Mouse (Mus musculus): ENCODE measurements around the gene Asxl1.

Asxl1 gene

GRCm38 (mm10) chr2:153408971-153409370 lies 63.3 kb downstream of the Asxl1 start:
- DNase-seq (ENCODE audit: extremely low read depth, low read depth) = no peak

GRCm38 (mm10) chr2:153411557-153411956 lies 65.9 kb downstream of the Asxl1 start:
- no peak for DNase-seq (ENCODE audit: extremely low read depth, low read depth)

GRCm38 (mm10) chr2:153412563-153412962 lies 66.9 kb downstream of the Asxl1 start:
- DNase-seq (ENCODE audit: extremely low read depth, low read depth) = no peak

GRCm38 (mm10) chr2:153414607-153415006 lies 69.0 kb downstream of the Asxl1 start:
- DNase-seq (ENCODE audit: extremely low read depth, low read depth) = no peak

DNA sequence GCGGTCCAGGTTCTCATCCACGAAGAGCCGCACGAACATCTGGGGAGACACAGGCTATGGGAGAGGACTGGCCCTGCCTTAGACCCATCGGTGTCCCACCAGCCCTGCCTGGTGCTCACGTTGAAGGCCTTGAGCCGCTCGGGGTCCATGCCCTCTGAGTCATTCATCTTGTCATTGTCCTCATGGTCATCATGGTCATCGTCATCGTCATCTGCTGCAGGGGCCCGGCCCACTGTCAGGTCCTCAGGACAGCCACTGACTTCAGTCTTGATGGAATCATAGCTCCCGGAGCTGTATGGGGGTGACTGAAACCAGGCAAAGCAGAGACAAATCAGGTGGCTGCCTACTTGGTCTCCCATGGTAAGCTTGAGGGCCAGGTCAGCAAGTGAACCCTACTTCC lies 72.2 kb downstream of the Asxl1 start:
- no peak for DNase-seq (ENCODE audit: extremely low read depth, low read depth)

GRCm38 (mm10) chr2:153418381-153418780 lies 72.8 kb downstream of the Asxl1 start:
- DNase-seq (ENCODE audit: extremely low read depth, low read depth) = no peak

DNA sequence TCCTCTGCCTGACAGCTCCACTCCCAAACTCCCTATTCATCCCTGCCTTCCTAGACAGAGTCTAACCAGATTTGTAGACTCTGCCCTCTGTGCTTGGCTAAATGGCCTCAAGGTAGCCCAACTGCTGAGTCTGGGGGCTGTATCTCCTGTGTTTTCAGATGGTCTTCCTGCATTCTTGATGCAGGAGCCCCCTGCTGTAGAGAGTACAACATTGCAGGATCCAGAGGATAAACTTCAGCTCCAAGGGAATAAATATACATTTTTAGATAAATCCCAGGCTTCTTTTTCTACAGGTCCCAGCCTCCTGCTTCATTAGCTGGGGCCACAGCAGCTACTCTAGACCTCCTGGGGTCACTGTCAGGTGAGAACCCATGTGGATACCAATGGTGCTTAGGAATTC lies 75.6 kb downstream of the Asxl1 start:
- DNase-seq (ENCODE audit: extremely low read depth, low read depth) = no peak

- no peak for DNase-seq (ENCODE audit: extremely low read depth, low read depth)
Measured at GRCm38 (mm10) chr2:153422051-153422450, 76.4 kb downstream of the Asxl1 start.

DNA sequence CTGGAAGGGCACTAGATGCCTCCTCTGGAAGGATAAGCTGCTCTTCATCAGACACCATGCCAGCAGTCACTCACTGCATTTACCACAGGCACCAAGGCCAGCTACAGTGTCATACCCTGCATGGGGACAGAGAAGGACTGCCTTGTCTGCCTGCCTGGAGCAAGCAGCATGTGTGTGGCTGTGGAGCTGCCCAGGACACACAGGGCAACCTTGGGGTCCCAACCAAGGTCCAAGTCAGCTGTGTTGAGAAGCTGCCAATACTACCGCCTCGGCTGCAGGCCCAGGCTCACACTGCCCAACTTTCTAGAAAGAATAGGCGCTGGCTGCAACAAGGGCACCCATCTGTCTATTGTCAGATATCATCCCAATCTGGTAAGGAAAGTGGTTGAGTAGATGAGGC lies 77.5 kb downstream of the Asxl1 start:
- DNase-seq (ENCODE audit: extremely low read depth, low read depth) = no peak

DNA sequence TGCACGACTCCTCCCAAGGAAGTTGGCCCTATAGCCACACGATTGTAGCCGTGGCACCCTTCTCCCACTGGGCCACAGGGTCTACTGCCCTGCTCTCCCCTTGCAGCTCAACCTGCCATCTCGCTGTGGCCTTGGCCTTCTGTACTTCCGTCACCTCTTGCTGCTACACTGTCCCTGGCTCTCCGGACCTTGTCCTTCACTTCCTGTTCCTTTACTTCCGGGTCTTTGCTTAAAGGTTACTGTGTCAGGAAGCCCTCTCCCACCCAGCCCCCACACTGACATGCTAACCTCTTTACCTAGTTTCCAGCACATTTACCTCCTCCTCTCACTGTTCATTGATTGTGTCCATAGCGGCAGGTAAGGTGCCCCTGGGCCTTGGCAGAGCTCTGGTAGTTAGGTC lies 78.9 kb downstream of the Asxl1 start:
- no peak for DNase-seq (ENCODE audit: extremely low read depth, low read depth)

- no peak for DNase-seq (ENCODE audit: extremely low read depth, low read depth)
Measured at GRCm38 (mm10) chr2:153425124-153425844, 79.7 kb downstream of the Asxl1 start.

GRCm38 (mm10) chr2:153425998-153426670 lies 80.5 kb downstream of the Asxl1 start:
- DNase-seq (ENCODE audit: extremely low read depth, low read depth) = no peak

DNA sequence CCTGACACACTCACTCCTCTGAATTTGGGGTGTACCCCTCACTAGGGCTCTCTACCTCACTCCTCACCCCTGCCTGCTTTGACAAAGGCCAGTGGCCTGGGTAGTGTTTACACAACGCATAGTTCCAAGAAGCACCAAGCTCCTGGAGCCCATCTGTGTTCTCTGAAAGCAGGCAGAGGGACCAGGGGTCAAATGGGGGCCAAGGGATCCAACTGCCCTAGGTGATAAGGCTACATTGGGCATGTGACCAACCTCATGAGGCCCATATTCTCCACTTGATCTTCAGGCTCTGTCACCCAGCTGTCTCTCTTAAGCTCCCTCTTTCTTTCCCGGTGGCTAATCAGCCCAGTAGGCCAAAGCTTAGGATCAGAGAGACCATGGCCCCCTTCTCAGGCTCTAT lies 81.3 kb downstream of the Asxl1 start:
- no peak for DNase-seq (ENCODE audit: extremely low read depth, low read depth)

- no peak for DNase-seq (ENCODE audit: extremely low read depth, low read depth)
Measured at GRCm38 (mm10) chr2:153428485-153428884, 82.9 kb downstream of the Asxl1 start.

- no peak for DNase-seq (ENCODE audit: extremely low read depth, low read depth)
Measured at GRCm38 (mm10) chr2:153430571-153430970, 84.9 kb downstream of the Asxl1 start.

- no peak for DNase-seq (ENCODE audit: extremely low read depth, low read depth)
Measured at GRCm38 (mm10) chr2:153432492-153432891, 86.9 kb downstream of the Asxl1 start.

GRCm38 (mm10) chr2:153433859-153434258 lies 88.2 kb downstream of the Asxl1 start:
- DNase-seq (ENCODE audit: extremely low read depth, low read depth) = no peak

DNA sequence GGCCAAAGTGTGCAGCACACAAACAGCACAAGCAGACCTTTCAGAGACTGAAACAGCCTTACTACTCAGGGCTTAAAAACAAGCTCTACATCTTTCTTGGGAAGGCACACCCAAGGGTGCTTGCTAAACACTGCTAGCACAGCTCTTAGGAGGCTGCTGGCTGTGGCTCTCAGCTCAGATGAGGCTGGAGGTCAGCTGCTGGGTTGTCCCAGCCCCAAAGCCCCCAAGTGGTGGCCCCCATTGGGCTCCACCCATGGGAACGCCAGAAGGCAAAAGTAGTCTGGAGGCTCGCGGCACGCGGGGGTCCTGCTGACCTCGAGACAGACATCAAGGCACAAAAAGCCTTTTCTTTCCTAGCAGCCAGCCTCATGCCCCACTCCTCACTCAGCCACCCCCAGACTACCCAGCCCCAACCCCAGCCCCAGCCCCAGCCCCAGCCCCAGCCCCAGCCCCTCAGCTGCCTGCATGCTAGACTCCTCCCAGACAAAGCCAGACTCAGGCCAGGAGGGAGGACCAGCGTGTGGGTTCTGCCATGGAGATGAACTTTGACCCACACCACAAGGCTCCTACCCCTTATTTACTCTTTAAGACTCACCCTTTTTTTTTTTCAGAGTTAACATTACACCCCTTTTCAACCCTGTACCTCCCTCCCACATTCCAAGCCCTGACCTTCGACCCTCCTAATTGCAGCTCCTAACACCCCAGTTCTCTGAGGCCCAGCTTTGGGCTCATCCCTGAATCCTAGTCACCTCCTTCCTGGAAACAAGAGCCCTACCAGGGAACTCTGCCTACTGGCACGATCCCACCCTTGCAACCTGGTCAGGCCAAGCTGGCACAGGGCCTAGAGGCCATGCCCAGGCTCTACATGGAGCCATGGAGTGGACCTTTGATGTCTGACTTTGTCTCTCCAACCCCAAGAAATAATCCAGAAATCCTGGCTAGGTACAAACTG lies 89.5 kb downstream of the Asxl1 start:
- no peak for DNase-seq (ENCODE audit: extremely low read depth, low read depth)

DNA sequence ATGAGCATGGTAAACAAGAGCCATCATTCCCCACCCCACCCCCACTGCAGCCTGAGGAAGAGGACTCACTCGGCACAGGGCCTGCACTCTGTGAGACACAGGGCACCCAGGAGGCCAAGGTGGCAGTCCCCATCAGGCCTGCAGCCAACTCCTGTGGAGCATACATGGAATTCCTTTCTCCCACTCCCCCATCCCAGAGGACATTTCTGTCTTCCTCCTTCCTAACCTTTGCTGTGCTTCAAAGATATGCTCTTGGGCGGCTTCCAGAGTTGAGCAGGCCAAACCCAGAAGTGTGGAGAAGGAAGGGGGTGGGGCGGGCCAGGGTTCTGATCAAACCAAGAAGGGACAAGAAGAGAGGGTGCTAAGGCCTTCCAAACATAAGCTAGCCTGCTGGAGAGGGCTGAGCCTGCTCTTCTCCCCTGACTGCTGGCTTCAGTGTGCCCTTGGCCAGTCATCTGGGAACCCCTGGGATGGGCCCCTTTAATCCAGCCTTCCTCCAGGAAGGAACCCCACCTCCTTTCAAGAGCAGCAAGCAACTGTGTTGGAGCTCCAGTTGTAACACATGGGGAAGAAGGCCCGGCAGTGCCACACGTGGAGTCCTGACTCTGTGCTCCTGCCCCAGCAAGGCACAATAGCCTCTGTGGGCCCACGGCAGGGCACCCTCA lies 91.1 kb downstream of the Asxl1 start:
- DNase-seq (ENCODE audit: extremely low read depth, low read depth) = no peak

GRCm38 (mm10) chr2:153437306-153437659 lies 91.7 kb downstream of the Asxl1 start:
- no peak for DNase-seq (ENCODE audit: extremely low read depth, low read depth)

GRCm38 (mm10) chr2:153440755-153441154 lies 95.1 kb downstream of the Asxl1 start:
- DNase-seq (ENCODE audit: extremely low read depth, low read depth) = no peak

- DNase-seq (ENCODE audit: extremely low read depth, low read depth) = no peak
Measured at GRCm38 (mm10) chr2:153441228-153441627, 95.6 kb downstream of the Asxl1 start.

All from MEL-GATA-1-ER (cell line).